Mouse (Mus musculus) kidney, adult 2 months (tissue): ENCODE measurements around the gene 4930469K13Rik.

Experiments
- CTCF ChIP-seq: fragments of 200-500 bp; conservative IDR thresholded peaks from 2 replicates; pipeline ENCODE4 v1.5.1; 2011; ENCODE audit warnings: low read depth, mild to moderate bottlenecking, control low read depth, low read length, moderate library complexity, mixed read lengths; ENCODE audit not compliant: insufficient read depth, insufficient read length
- POLR2A ChIP-seq: fragments of 200-500 bp; IDR thresholded peaks from one replicate; pipeline ENCODE4 v1.6.1; 2011; ENCODE audit warnings: low read depth, low read length, control low read depth

GRCm38 (mm10) chr11:33967708-33968107, 130.6 kb downstream of the 4930469K13Rik start:
- TF ChIP-seq CTCF: no peak
- TF ChIP-seq POLR2A: no peak
